Mouse (Mus musculus) hindbrain, embryonic 16.5 days (tissue): ENCODE results near the gene Ryr1. TPM values are rescaled to one million over a fixed set of nuclear protein-coding genes. Genes with fewer than 3 reads are reported as not detected.

Experiments used
- ATAC-seq: fragments of 200-750 bp; cut with Nextera tagmentation; 2 replicates; pipeline ENCODE4 v1.8.0; 2017; ENCODE audit warnings: moderate TSS enrichment, moderate library complexity
- H3K27ac ChIP-seq: fragments of 300-500 bp; sonication (generic); 2 replicates; pipeline ENCODE4 v1.5.1; 2014; ENCODE audit warnings: low read depth, mild to moderate bottlenecking, control low read depth, low read length, moderate library complexity
- H3K27me3 ChIP-seq: fragments of 300-500 bp; sonication (generic); replicated peaks from 2 replicates; pipeline ENCODE4 v1.6.1; 2014; ENCODE audit warnings: low read length; ENCODE audit not compliant: control insufficient read depth, insufficient read depth
- H3K36me3 ChIP-seq: fragments of 300-500 bp; sonication (generic); 2 replicates; pipeline ENCODE4 v1.6.1; 2014; ENCODE audit warnings: mild to moderate bottlenecking, low read length, moderate library complexity, mixed read lengths; ENCODE audit not compliant: control insufficient read depth, insufficient read depth
- H3K4me1 ChIP-seq: fragments of 300-500 bp; sonication (generic); 2 replicates; pipeline ENCODE4 v1.6.1; 2014; ENCODE audit warnings: low read depth, low read length; ENCODE audit not compliant: control insufficient read depth, insufficient read depth
- H3K4me2 ChIP-seq: fragments of 300-500 bp; sonication (generic); 2 replicates; pipeline ENCODE4 v1.6.1; 2014; ENCODE audit warnings: mild to moderate bottlenecking, low read length, control low read depth, moderate library complexity
- H3K4me3 ChIP-seq: fragments of 300-500 bp; sonication (generic); 2 replicates; pipeline ENCODE4 v1.5.1; 2014; ENCODE audit warnings: mild to moderate bottlenecking, low read length, control low read depth, moderate library complexity
- H3K9ac ChIP-seq: fragments of 300-500 bp; sonication (generic); 2 replicates; pipeline ENCODE4 v1.6.1; 2014; ENCODE audit warnings: low read depth, mild to moderate bottlenecking, control low read depth, low read length, moderate library complexity
- H3K9me3 ChIP-seq: fragments of 300-500 bp; sonication (generic); 2 replicates; pipeline ENCODE4 v1.6.1; 2014; ENCODE audit warnings: mild to moderate bottlenecking, low read length, moderate library complexity; ENCODE audit not compliant: control insufficient read depth
- WGBS: fragments of 180-500 bp; shearing (Covaris S2); extraction: QIAGEN DNeasy Blood & Tissue Kit; methylation state at CpG from one replicate; pipeline ENCODE4 v1.1.7; 2014; 5-methylcytosine and 5-hydroxymethylcytosine counted together
- polyA plus RNA-seq: library from polyadenylated mRNA; unstranded; fragments of >200 nt; fragmentation: Nextera tagmentation; extraction: Ambion mirVana; gene quantifications from 2 replicates; pipeline ENCODE4 v1.2.1, GENCODE M21; 2015

Ryr1 gene
- polyA plus RNA-seq, 1 experiment from 2014 or later: 9.2 TPM

DNA sequence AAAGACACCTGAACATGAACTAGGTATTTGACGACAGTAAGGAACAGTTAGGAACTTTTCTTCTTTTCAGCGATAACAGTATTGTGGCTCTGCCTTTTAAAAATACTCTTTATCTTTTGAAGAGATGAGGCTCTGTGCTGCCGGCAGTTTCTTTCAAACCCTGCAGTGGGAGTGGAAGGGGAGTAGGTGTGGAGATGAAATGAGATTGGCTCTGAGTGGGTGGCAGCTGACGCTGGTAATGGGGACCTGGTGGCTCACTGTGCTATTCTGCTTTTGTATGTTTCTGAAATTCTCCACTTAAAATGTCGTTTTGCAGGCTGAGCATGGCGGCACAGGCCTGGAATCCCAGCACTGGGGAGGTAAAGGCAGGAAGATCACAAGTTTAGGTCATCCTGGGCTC is 36.2 kb downstream of the Ryr1 start:
- no peak overlapping the region for H3K9ac ChIP-seq
- H3K9me3 ChIP-seq: no peaks in the 10 kb centered on the region
- H3K4me1 ChIP-seq: no peaks in the 10 kb centered on the region
- H3K36me3 ChIP-seq: no peaks in the 10 kb centered on the region
- 68% methylated on average over 6 of the region's 6 CpGs for WGBS
- no peaks in the 10 kb centered on the region for H3K27me3 ChIP-seq
- H3K4me2 ChIP-seq: no peak overlapping the region
- H3K27ac ChIP-seq: no peak overlapping the region
- no peak overlapping the region for H3K4me3 ChIP-seq
- ATAC-seq: no peak

GRCm38 (mm10) chr7:29086902-29087301 is 38.1 kb downstream of the Ryr1 start:
- Histone ChIP-seq H3K4me2 (no peak overlapping the region), H3K36me3 (no peaks in the 10 kb centered on the region), H3K4me3 (no peak overlapping the region), H3K27ac (no peak overlapping the region), H3K9ac (no peak overlapping the region), H3K4me1 (no peaks in the 10 kb centered on the region), H3K27me3 (no peaks in the 10 kb centered on the region), H3K9me3 (peaks cover 2% of the 10 kb centered on the region; the same call in 1 of the 2 replicates)
- no peak for ATAC-seq
- 86% methylated on average over 10 of the region's 10 CpGs for WGBS

- H3K36me3 ChIP-seq: no peaks in the 10 kb centered on the region
- no peak overlapping the region for H3K27ac ChIP-seq
- no peak overlapping the region for H3K9ac ChIP-seq
- no peak for ATAC-seq
- H3K4me2 ChIP-seq: no peak overlapping the region
- peaks cover 2% of the 10 kb centered on the region; the same call in 1 of the 2 replicates for H3K9me3 ChIP-seq
- H3K4me3 ChIP-seq: no peak overlapping the region
- no peaks in the 10 kb centered on the region for H3K27me3 ChIP-seq
- WGBS: 89% methylated on average over 30 of the region's 30 CpGs
- no peaks in the 10 kb centered on the region for H3K4me1 ChIP-seq
These were observed 39.0 kb downstream of the Ryr1 start for GRCm38 (mm10) chr7:29085981-29086380.

- no peak overlapping the region for H3K4me2 ChIP-seq
- H3K9ac ChIP-seq: no peak overlapping the region
- H3K36me3 ChIP-seq: no peaks in the 10 kb centered on the region
- H3K27ac ChIP-seq: no peak overlapping the region
- H3K4me1 ChIP-seq: no peaks in the 10 kb centered on the region
- 82% methylated on average over 3 of the region's 3 CpGs for WGBS
- no peak for ATAC-seq
- H3K4me3 ChIP-seq: no peak overlapping the region
- no peaks in the 10 kb centered on the region for H3K27me3 ChIP-seq
- peaks cover 2% of the 10 kb centered on the region; the same call in 1 of the 2 replicates for H3K9me3 ChIP-seq
These were observed 40.6 kb downstream of the Ryr1 start for GRCm38 (mm10) chr7:29084411-29084810.

GRCm38 (mm10) chr7:29079419-29079950 is 45.5 kb downstream of the Ryr1 start:
- Histone ChIP-seq H3K9me3 (peaks cover 2% of the 10 kb centered on the region; the same call in 1 of the 2 replicates), H3K27me3 (no peaks in the 10 kb centered on the region), H3K4me3 (no peak overlapping the region), H3K27ac (no peak overlapping the region), H3K36me3 (no peaks in the 10 kb centered on the region), H3K4me1 (no peaks in the 10 kb centered on the region), H3K9ac (no peak overlapping the region), H3K4me2 (no peak overlapping the region)
- 84% methylated on average over 12 of the region's 12 CpGs for WGBS
- no peak for ATAC-seq

GRCm38 (mm10) chr7:29076977-29077376 is 48.0 kb downstream of the Ryr1 start:
- no peak for ATAC-seq
- WGBS: 62% methylated on average over 9 of the region's 9 CpGs

GRCm38 (mm10) chr7:29075208-29075607 is 49.8 kb downstream of the Ryr1 start:
- H3K4me2 ChIP-seq: no peak overlapping the region
- peaks cover 22% of the 10 kb centered on the region for H3K4me1 ChIP-seq
- 80% methylated on average over 6 of the region's 6 CpGs for WGBS
- no peaks in the 10 kb centered on the region for H3K36me3 ChIP-seq
- H3K9ac ChIP-seq: no peak overlapping the region
- no peak overlapping the region for H3K4me3 ChIP-seq
- no peaks in the 10 kb centered on the region for H3K27me3 ChIP-seq
- ATAC-seq: no peak
- H3K27ac ChIP-seq: no peak overlapping the region
- no peaks in the 10 kb centered on the region for H3K9me3 ChIP-seq

More at GRCm38 (mm10) chr7:29076977-29077376, 48.0 kb downstream of the Ryr1 start:
- Histone ChIP-seq H3K4me2 (no peak overlapping the region), H3K27ac (no peak overlapping the region), H3K9ac (no peak overlapping the region), H3K36me3 (no peaks in the 10 kb centered on the region), H3K4me1 (peaks cover 9% of the 10 kb centered on the region), H3K27me3 (no peaks in the 10 kb centered on the region), H3K4me3 (no peak overlapping the region), H3K9me3 (no peaks in the 10 kb centered on the region)

DNA sequence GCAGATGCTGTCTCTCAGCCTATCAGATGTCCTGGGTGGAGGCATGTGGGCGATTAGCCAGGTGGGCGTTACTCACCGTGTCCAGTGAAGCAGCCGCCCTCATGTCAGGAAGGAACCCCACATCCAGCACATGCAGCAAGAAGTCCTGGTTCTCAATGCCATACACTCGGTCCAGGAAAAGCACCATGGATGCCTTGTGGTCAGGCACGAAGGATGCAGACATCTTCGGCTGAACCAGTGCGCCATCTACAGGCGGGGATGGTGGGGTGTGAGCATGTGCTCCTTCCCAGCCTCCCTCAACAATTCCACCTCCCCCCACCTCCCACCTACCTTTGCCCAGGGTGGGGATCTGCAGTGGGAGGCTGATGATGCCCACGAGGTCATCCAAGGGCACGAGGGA is 52.3 kb downstream of the Ryr1 start:
- no peak for ATAC-seq
- H3K27ac ChIP-seq: no peak overlapping the region

DNA sequence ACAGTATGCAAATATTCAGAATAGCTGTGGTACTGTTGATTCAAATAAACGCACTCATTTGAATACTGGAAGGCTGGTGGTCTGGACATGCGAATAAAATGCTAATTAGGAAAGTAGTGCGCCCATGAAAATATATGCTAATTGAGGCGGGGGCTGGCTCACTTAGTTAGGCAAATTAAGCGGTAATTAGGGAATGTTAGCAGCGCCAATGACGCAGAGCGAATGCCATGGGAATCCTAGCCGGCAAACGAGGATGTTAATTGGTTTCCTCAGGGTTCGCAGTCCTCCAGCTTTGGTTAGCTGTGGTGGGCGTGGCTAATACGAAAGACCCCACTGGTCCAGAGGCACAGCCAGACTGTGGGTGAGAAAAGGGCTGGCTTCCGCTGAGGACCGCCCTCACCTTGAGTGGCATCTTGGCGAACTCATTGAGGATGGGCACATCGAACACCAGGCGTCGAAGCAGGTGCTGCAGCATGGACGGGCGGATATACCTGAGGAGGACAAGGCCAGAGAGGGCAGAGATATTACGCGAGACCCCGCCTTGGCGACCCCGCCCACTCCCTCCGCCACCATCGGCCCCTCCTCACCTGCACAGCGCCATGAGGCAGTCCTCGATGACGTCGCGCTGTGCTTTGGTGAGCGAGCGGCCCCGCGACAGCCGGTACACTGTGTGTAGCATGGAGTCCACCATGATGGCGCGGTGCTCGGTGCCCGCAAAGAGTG is 53.6 kb downstream of the Ryr1 start:
- Histone ChIP-seq H3K4me1 (peaks cover 22% of the 10 kb centered on the region), H3K36me3 (no peaks in the 10 kb centered on the region), H3K27me3 (peaks cover 6% of the 10 kb centered on the region), H3K4me2 (peak overlapping the region; percentile 77), H3K9me3 (no peaks in the 10 kb centered on the region), H3K4me3 (peak overlapping the region; percentile 48), H3K27ac (peak overlapping the region; percentile 86), H3K9ac (peak overlapping the region; percentile 60)
- 2% methylated on average over 42 of the region's 42 CpGs for WGBS
- ATAC-seq: peak; percentile 88

More for the DNA sequence above, 52.3 kb downstream of the Ryr1 start:
- Histone ChIP-seq H3K9me3 (no peaks in the 10 kb centered on the region), H3K9ac (no peak overlapping the region; the same call in 1 of the 2 replicates), H3K36me3 (no peaks in the 10 kb centered on the region), H3K4me1 (peaks cover 22% of the 10 kb centered on the region), H3K4me2 (peak overlapping the region; percentile 77), H3K27me3 (no peaks in the 10 kb centered on the region; the same call in 1 of the 2 replicates), H3K4me3 (no peak overlapping the region)
- WGBS: 42% methylated on average over 11 of the region's 11 CpGs
